Mouse (Mus musculus): ENCODE measurements around the gene Defb23. TPM values are rescaled to one million over a fixed set of nuclear protein-coding genes. Genes with fewer than 3 reads are reported as not detected.
A peak's percentile ranks its signal among the peaks of the same experiment; 100 is the strongest.

Defb23 gene
- polyA plus RNA-seq, 1 experiment from 2014 or later, result not detected

GRCm38 (mm10) chr2:152415786-152416185 lies 48.6 kb downstream of the Defb23 start:
- peak overlapping the region; percentile 99 for H3K27ac ChIP-seq (ENCODE audit: low read length)
- peaks cover 20% of the 10 kb centered on the region for H3K4me1 ChIP-seq (ENCODE audit: control insufficient read depth, insufficient read depth, low read length)
- peaks cover 6% of the 10 kb centered on the region; the same call in 1 of the 2 replicates for H3K9me3 ChIP-seq (replicated peaks; ENCODE audit: control insufficient read depth, low read length)
- peak overlapping the region; percentile 88 for H3K4me3 ChIP-seq (replicated peaks; ENCODE audit: low read length)
- WGBS, result 93% methylated on average over 3 of the region's 3 CpGs
- ATAC-seq (ENCODE audit: insufficient read depth, low FRiP score), result no peak
- H3K4me2 ChIP-seq (ENCODE audit: low read depth, low read length), result peak overlapping the region; percentile 87
- H3K27me3 ChIP-seq (ENCODE audit: control insufficient read depth, insufficient read depth, low read length), result no peaks in the 10 kb centered on the region
- H3K9ac ChIP-seq (ENCODE audit: low read length), result no peak overlapping the region
- 0 out of 2 replicates have a peak, but pooled peaks cover 4% of the 10 kb centered on the region for H3K36me3 ChIP-seq (ENCODE audit: control insufficient read depth, insufficient read depth, low read length)

GRCm38 (mm10) chr2:152415287-152415686 lies 49.1 kb downstream of the Defb23 start, which contains the start of gene 6820408C15Rik:
6820408C15Rik (plus strand) TSS chr2:152415587.
- WGBS, result 24% methylated on average over 4 of the region's 4 CpGs
- 0 out of 2 replicates have a peak, but pooled peaks cover 4% of the 10 kb centered on the region for H3K36me3 ChIP-seq (ENCODE audit: control insufficient read depth, insufficient read depth, low read length)
- H3K9me3 ChIP-seq (replicated peaks; ENCODE audit: control insufficient read depth, low read length), result peaks cover 6% of the 10 kb centered on the region; the same call in 1 of the 2 replicates
- ATAC-seq (ENCODE audit: insufficient read depth, low FRiP score), result no peak
- no peaks in the 10 kb centered on the region for H3K27me3 ChIP-seq (ENCODE audit: control insufficient read depth, insufficient read depth, low read length)
- peak within 1 kb of the TSS; percentile 87 for H3K4me2 ChIP-seq (ENCODE audit: low read depth, low read length)
- H3K4me1 ChIP-seq (ENCODE audit: control insufficient read depth, insufficient read depth, low read length), result peaks cover 25% of the 10 kb centered on the region
- peak within 1 kb of the TSS; percentile 99 for H3K27ac ChIP-seq (ENCODE audit: low read length)
- H3K4me3 ChIP-seq (replicated peaks; ENCODE audit: low read length), result peak within 1 kb of the TSS; percentile 88
- H3K9ac ChIP-seq (ENCODE audit: low read length), result peak within 1 kb of the TSS; percentile 98

GRCm38 (mm10) chr2:152414591-152415165 lies 49.7 kb downstream of the Defb23 start, which contains the start of gene Zcchc3:
Zcchc3 (minus strand) TSS chr2:152415027.
- Histone ChIP-seq H3K9me3 (replicated peaks; ENCODE audit: control insufficient read depth, low read length) (peaks cover 6% of the 10 kb centered on the region; the same call in 1 of the 2 replicates), H3K36me3 (ENCODE audit: control insufficient read depth, insufficient read depth, low read length) (0 out of 2 replicates have a peak, but pooled peaks cover 4% of the 10 kb centered on the region), H3K4me1 (ENCODE audit: control insufficient read depth, insufficient read depth, low read length) (peaks cover 31% of the 10 kb centered on the region), H3K27ac (ENCODE audit: low read length) (peak within 1 kb of the TSS; percentile 99), H3K9ac (ENCODE audit: low read length) (peak within 1 kb of the TSS; percentile 98), H3K27me3 (ENCODE audit: control insufficient read depth, insufficient read depth, low read length) (no peaks in the 10 kb centered on the region), H3K4me3 (replicated peaks; ENCODE audit: low read length) (peak within 1 kb of the TSS; percentile 88), H3K4me2 (ENCODE audit: low read depth, low read length) (peak within 1 kb of the TSS; percentile 87)
- ATAC-seq (ENCODE audit: insufficient read depth, low FRiP score), result peak; percentile 88
- WGBS, result 0% methylated on average over 46 of the region's 65 CpGs

GRCm38 (mm10) chr2:152413765-152414584 lies 50.4 kb downstream of the Defb23 start:
- peak overlapping the region; percentile 99 for H3K27ac ChIP-seq (ENCODE audit: low read length)
- 0 out of 2 replicates have a peak, but pooled peaks cover 4% of the 10 kb centered on the region for H3K36me3 ChIP-seq (ENCODE audit: control insufficient read depth, insufficient read depth, low read length)
- WGBS, result under 1% methylated on average over 86 of the region's 86 CpGs
- no peaks in the 10 kb centered on the region for H3K27me3 ChIP-seq (ENCODE audit: control insufficient read depth, insufficient read depth, low read length)
- H3K9ac ChIP-seq (ENCODE audit: low read length), result peak overlapping the region; percentile 98
- H3K9me3 ChIP-seq (replicated peaks; ENCODE audit: control insufficient read depth, low read length), result peaks cover 6% of the 10 kb centered on the region; the same call in 1 of the 2 replicates
- peaks cover 32% of the 10 kb centered on the region for H3K4me1 ChIP-seq (ENCODE audit: control insufficient read depth, insufficient read depth, low read length)
- H3K4me2 ChIP-seq (ENCODE audit: low read depth, low read length), result peak overlapping the region; percentile 87
- H3K4me3 ChIP-seq (replicated peaks; ENCODE audit: low read length), result peak overlapping the region; percentile 88
- no peak for ATAC-seq (ENCODE audit: insufficient read depth, low FRiP score)

- no peak for ATAC-seq (ENCODE audit: insufficient read depth, low FRiP score)
Observed at GRCm38 (mm10) chr2:152413158-152413764, 51.2 kb downstream of the Defb23 start.

GRCm38 (mm10) chr2:152412526-152413157 lies 51.8 kb downstream of the Defb23 start:
- H3K27ac ChIP-seq (ENCODE audit: low read length), result peak overlapping the region; percentile 99
- peaks cover 6% of the 10 kb centered on the region; the same call in 1 of the 2 replicates for H3K9me3 ChIP-seq (replicated peaks; ENCODE audit: control insufficient read depth, low read length)
- H3K36me3 ChIP-seq (ENCODE audit: control insufficient read depth, insufficient read depth, low read length), result 0 out of 2 replicates have a peak, but pooled peaks cover 4% of the 10 kb centered on the region
- no peaks in the 10 kb centered on the region for H3K27me3 ChIP-seq (ENCODE audit: control insufficient read depth, insufficient read depth, low read length)
- 5% methylated on average over 15 of the region's 15 CpGs for WGBS
- no peak for ATAC-seq (ENCODE audit: insufficient read depth, low FRiP score)
- peak overlapping the region; percentile 88 for H3K4me3 ChIP-seq (replicated peaks; ENCODE audit: low read length)
- peaks cover 32% of the 10 kb centered on the region for H3K4me1 ChIP-seq (ENCODE audit: control insufficient read depth, insufficient read depth, low read length)
- peak overlapping the region; percentile 87 for H3K4me2 ChIP-seq (ENCODE audit: low read depth, low read length)
- H3K9ac ChIP-seq (ENCODE audit: low read length), result peak overlapping the region; percentile 98

More at GRCm38 (mm10) chr2:152413158-152413764, 51.2 kb downstream of the Defb23 start:
- Histone ChIP-seq H3K27me3 (ENCODE audit: control insufficient read depth, insufficient read depth, low read length) (no peaks in the 10 kb centered on the region), H3K4me1 (ENCODE audit: control insufficient read depth, insufficient read depth, low read length) (peaks cover 32% of the 10 kb centered on the region), H3K36me3 (ENCODE audit: control insufficient read depth, insufficient read depth, low read length) (0 out of 2 replicates have a peak, but pooled peaks cover 4% of the 10 kb centered on the region), H3K9me3 (replicated peaks; ENCODE audit: control insufficient read depth, low read length) (peaks cover 6% of the 10 kb centered on the region; the same call in 1 of the 2 replicates), H3K4me3 (replicated peaks; ENCODE audit: low read length) (peak overlapping the region; percentile 88), H3K27ac (ENCODE audit: low read length) (peak overlapping the region; percentile 99), H3K4me2 (ENCODE audit: low read depth, low read length) (peak overlapping the region; percentile 87), H3K9ac (ENCODE audit: low read length) (peak overlapping the region; percentile 98)
- 2% methylated on average over 21 of the region's 21 CpGs for WGBS

GRCm38 (mm10) chr2:152411471-152411870 lies 52.9 kb downstream of the Defb23 start:
- Histone ChIP-seq H3K4me3 (replicated peaks; ENCODE audit: low read length) (peak overlapping the region; percentile 88), H3K27ac (ENCODE audit: low read length) (peak overlapping the region; percentile 99), H3K4me1 (ENCODE audit: control insufficient read depth, insufficient read depth, low read length) (peaks cover 35% of the 10 kb centered on the region), H3K9ac (ENCODE audit: low read length) (peak overlapping the region; percentile 64), H3K36me3 (ENCODE audit: control insufficient read depth, insufficient read depth, low read length) (0 out of 2 replicates have a peak, but pooled peaks cover 4% of the 10 kb centered on the region), H3K27me3 (ENCODE audit: control insufficient read depth, insufficient read depth, low read length) (no peaks in the 10 kb centered on the region), H3K4me2 (ENCODE audit: low read depth, low read length) (peak overlapping the region; percentile 87), H3K9me3 (replicated peaks; ENCODE audit: control insufficient read depth, low read length) (peaks cover 6% of the 10 kb centered on the region; the same call in 1 of the 2 replicates)
- WGBS, result 9% methylated on average over 7 of the region's 7 CpGs
- no peak for ATAC-seq (ENCODE audit: insufficient read depth, low FRiP score)

GRCm38 (mm10) chr2:152410971-152411371 lies 53.4 kb downstream of the Defb23 start:
- no peaks in the 10 kb centered on the region for H3K27me3 ChIP-seq (ENCODE audit: control insufficient read depth, insufficient read depth, low read length)
- H3K4me2 ChIP-seq (ENCODE audit: low read depth, low read length), result peak overlapping the region; percentile 87
- WGBS, result under 1% methylated on average over 15 of the region's 15 CpGs
- H3K36me3 ChIP-seq (ENCODE audit: control insufficient read depth, insufficient read depth, low read length), result no peaks in the 10 kb centered on the region
- H3K9ac ChIP-seq (ENCODE audit: low read length), result peak overlapping the region; percentile 64
- H3K9me3 ChIP-seq (replicated peaks; ENCODE audit: control insufficient read depth, low read length), result peaks cover 4% of the 10 kb centered on the region; the same call in 1 of the 2 replicates
- peaks cover 37% of the 10 kb centered on the region for H3K4me1 ChIP-seq (ENCODE audit: control insufficient read depth, insufficient read depth, low read length)
- peak overlapping the region; percentile 99 for H3K27ac ChIP-seq (ENCODE audit: low read length)
- peak; percentile 79 for ATAC-seq (ENCODE audit: insufficient read depth, low FRiP score)
- peak overlapping the region; percentile 88 for H3K4me3 ChIP-seq (replicated peaks; ENCODE audit: low read length)
